Mouse (Mus musculus) embryonic fibroblast, embryonic 13.5 days (primary cell): ENCODE data around the gene Tmc2. TPM values are rescaled to one million over a fixed set of nuclear protein-coding genes. Genes with fewer than 3 reads are reported as not detected.
A peak's percentile ranks its signal among the peaks of the same experiment; 100 is the strongest.

ENCODE experiments used
- H3K27ac ChIP-seq: 2 replicates; pipeline ENCODE4 v1.5.1; 2012; ENCODE audit warnings: low read length, control low read depth, inconsistent platforms; ENCODE audit not compliant: insufficient read depth
- H3K4me1 ChIP-seq: 2 replicates; pipeline ENCODE4 v1.6.1; 2011; ENCODE audit warnings: low read length; ENCODE audit not compliant: control insufficient read depth, insufficient read depth
- H3K4me3 ChIP-seq: 2 replicates; pipeline ENCODE4 v1.5.1; 2011; ENCODE audit warnings: mild to moderate bottlenecking, control low read depth, low read length; ENCODE audit not compliant: insufficient read depth
- CTCF ChIP-seq: IDR thresholded peaks from 2 replicates; pipeline ENCODE4 v1.5.1; 2011; ENCODE audit warnings: mild to moderate bottlenecking, control low read depth, low read length, moderate library complexity, borderline replicate concordance; ENCODE audit not compliant: insufficient read depth
- POLR2A ChIP-seq: IDR thresholded peaks from 2 replicates; pipeline ENCODE4 v1.6.1; 2011; ENCODE audit warnings: low read depth, mild to moderate bottlenecking, control low read depth, low read length, moderate library complexity
- polyA plus RNA-seq: library from polyadenylated mRNA; stranded (reverse); fragments of >200 nt; gene quantifications from 2 replicates; pipeline ENCODE4 v1.2.4, GENCODE M21; 2011; ENCODE audit warnings: low read depth; ENCODE audit not compliant: missing spikeins, insufficient read length

Tmc2 gene
- polyA plus RNA-seq, 1 experiment = not detected

DNA sequence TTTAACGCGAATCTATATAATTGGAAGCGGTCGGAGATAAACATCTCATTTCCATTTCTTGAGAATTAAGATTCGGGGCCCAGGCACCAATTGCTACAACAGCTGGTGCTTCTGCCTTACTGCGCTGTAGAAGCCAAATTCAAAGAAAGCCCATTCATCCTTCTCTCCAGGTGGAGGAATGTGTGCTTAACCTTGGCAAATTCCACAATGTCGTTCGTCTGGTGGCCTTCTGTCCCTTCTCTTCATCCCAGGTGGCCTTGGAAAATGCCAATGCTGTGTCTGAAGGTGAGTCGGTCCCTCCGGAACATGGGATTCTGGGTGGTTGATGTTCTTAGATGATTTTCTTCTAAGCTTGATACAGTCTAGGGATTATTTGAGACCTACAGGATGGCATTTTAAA lies 79.9 kb downstream of the Tmc2 start:
- no peak for TF ChIP-seq CTCF
- TF ChIP-seq POLR2A = no peak
- H3K27ac ChIP-seq = no peak overlapping the region

DNA sequence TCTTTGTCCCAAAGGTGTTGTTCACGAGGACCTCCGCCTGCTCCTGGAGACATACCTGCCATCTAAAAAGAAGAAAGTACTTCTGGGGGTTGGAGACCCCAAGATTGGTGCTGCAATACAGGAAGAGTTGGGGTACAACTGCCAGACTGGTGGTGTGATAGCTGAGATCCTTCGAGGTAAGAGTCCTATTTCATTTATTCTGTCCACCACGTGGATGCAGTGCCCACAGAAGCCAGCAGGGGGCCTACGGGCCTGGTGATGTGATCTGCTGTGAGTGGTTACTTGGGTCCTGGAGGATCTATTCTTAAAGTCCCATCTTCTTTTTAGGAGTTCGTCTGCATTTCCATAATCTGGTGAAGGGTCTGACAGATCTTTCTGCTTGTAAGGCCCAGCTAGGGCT lies 80.7 kb downstream of the Tmc2 start:
- no peak for TF ChIP-seq POLR2A
- peak; percentile 47; the same call in 1 of the 2 replicates for TF ChIP-seq CTCF
- H3K27ac ChIP-seq = no peak overlapping the region
- H3K4me1 ChIP-seq = no peaks in the 10 kb centered on the region; the same call in 1 of the 2 replicates
- peak overlapping the region; percentile 93 for H3K4me3 ChIP-seq

More for the DNA sequence above, 79.9 kb downstream of the Tmc2 start:
- Histone ChIP-seq H3K4me3 (peak overlapping the region; percentile 93), H3K4me1 (no peaks in the 10 kb centered on the region; the same call in 1 of the 2 replicates)

DNA sequence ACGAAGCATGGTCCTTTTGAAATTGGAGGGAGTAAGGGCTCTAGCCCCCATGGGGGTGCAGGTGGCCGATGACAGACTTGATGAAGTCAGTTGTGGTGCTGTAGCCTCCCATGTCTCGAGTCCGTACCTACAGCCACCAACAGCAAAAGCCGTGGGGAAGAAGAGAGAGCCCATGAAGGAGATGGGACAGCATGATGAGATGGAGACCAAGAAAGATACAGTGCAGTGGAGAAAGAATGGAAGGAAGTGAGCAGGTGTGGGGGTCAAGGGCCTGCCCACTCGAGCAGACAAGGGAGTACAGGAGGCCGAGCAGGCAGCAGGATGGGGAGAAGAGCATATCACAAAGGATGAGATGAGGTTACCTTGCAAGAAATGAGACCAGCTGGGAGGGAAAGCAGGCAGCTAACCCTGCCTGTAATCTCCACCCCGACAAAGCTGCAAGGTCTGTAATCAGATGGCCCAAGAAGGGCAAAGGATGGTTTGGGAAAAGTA lies 84.7 kb downstream of the Tmc2 start:
- H3K4me1 ChIP-seq = no peaks in the 10 kb centered on the region; the same call in 1 of the 2 replicates
- TF ChIP-seq POLR2A (0 out of 2 replicates have a peak, but pooled peaks have one; percentile 35), CTCF (no peak)
- H3K4me3 ChIP-seq = no peak overlapping the region
- no peak overlapping the region for H3K27ac ChIP-seq

DNA sequence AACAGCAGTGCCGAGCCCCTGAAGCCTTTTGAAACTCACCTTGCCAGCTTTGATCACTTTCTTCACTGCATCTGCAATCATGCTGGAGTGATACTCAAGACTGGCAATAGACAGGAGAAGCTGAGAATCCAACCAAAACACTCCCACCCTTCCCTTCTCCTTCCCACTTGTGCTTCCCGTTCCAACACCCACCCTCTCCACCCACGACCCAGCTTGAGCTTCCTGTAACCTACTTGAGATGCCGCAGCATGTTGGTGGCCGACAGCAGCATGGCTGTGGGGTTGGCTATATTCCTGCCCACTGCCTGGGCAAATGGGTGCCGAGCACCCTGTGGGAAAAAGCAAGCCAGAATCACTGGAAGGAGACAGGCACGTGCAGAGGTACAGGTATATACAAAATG lies 85.2 kb downstream of the Tmc2 start:
- TF ChIP-seq POLR2A = no peak
- no peak for TF ChIP-seq CTCF
- H3K4me3 ChIP-seq = no peak overlapping the region
- no peak overlapping the region for H3K27ac ChIP-seq
- H3K4me1 ChIP-seq = no peaks in the 10 kb centered on the region; the same call in 1 of the 2 replicates

DNA sequence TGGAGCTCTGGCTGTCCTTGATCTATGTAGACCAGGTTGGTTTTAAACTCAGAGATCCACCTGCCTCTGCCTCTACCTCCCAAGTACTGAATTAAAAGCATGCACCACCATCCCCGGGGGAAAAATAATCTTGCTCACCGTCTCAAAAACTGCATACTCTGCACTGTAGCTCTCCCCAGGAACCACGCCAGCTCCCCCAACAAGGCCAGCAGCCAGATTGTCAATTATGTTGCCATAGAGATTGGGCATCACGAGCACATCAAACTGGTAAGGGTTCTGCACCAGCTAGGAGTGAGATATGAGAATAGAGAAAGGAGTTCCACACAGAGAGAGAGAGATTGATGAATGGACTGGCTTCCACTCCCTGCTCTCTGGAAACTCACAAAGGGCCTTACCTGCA lies 85.8 kb downstream of the Tmc2 start:
- no peak overlapping the region for H3K27ac ChIP-seq
- no peak overlapping the region for H3K4me3 ChIP-seq
- TF ChIP-seq POLR2A = no peak; the same call in 1 of the 2 replicates
- no peak for TF ChIP-seq CTCF
- H3K4me1 ChIP-seq = no peaks in the 10 kb centered on the region; the same call in 1 of the 2 replicates

DNA sequence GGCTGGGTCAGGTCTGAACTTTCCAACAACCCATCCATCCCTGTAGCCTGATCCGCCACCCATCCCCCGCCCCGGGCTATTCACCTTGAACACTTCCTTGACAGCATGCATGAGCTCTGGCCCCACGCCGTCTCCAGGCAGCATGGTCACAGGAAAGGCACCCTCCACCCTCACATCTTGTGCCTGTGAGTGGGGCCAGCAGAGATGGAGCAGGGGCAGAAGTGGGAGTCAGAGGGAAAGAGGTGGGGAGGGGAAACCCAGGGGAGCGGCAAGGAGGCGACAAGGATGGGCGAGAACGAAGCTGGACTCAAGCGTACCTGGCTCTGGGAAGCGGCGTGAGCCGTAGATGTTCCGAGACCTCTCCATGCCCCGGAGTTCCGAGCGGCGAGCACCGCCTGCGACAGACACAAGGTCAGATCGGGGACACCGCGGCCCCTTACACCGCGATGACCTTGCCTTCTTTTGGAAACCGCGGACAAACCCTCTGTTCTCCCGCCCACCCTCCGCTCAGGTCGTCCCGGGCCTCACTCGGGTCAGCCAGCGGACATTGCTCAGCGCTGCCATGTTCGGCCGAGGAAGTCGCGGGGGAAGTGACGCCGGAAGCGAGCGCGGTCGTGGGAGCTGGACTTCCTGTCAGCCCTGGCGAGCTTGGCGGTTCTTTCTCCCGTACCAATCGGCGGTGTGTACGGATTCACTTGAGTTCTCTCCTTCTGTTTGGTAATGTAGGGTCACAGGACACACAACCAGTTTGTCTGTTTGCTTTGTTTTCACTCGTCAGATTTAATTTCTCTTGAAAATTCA lies 89.1 kb downstream of the Tmc2 start, which contains the start of gene Idh3b:
Idh3b (minus strand) TSS at position 694 of the 801 bp plus-strand sequence.
- peak within 1 kb of the TSS; percentile 80 for H3K4me3 ChIP-seq
- TF ChIP-seq CTCF = no peak
- peak; percentile 95 for TF ChIP-seq POLR2A
- no peak within 1 kb of the TSS for H3K27ac ChIP-seq
- no peaks in the 10 kb centered on the region for H3K4me1 ChIP-seq

DNA sequence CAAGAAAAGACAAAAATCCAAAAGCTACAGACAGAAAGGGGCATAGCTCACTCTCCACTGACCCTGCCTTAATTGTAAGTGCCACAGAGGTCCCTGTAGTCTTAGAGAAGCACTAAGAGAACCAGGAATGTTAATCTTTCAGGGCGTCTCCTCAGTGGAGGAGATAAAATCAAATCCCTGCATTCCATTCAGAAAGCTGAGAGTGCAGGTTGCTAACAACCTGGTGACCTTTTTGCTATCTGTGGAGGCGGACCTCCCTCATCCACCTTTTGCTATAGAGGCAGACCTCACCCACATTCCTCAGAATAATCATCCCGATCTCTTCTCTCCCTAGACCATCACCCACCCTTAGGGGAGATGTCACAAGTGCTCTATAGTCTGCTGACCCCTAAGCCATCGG lies 94.1 kb downstream of the Tmc2 start:
- Histone ChIP-seq H3K4me3 (no peak overlapping the region), H3K27ac (no peak overlapping the region), H3K4me1 (peaks cover 5% of the 10 kb centered on the region; the same call in 1 of the 2 replicates)
- TF ChIP-seq CTCF (no peak), POLR2A (no peak)

DNA sequence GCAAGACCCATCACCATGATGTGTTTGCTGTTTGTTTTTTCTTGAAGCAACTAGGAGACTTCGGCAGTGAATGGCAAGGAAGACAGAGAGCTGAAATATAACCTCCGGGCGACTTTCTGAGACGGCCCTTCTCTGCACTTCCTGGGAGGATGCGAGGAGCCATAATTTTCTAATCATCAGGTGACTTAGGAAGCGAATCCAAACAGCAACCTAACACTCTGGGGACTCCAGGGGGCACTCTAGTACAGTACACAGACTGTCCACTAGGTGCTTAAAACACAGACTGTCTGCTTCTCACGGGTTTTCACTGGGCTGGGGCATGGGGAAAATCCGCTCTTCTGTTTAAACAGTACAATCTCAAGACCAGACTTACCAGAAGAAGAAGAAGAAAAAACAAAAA lies 96.4 kb downstream of the Tmc2 start:
- TF ChIP-seq POLR2A (no peak), CTCF (peak; percentile 14; the same call in 1 of the 2 replicates)
- Histone ChIP-seq H3K4me1 (peaks cover 5% of the 10 kb centered on the region; the same call in 1 of the 2 replicates), H3K4me3 (no peak overlapping the region), H3K27ac (peak overlapping the region; percentile 6; the same call in 1 of the 2 replicates)

DNA sequence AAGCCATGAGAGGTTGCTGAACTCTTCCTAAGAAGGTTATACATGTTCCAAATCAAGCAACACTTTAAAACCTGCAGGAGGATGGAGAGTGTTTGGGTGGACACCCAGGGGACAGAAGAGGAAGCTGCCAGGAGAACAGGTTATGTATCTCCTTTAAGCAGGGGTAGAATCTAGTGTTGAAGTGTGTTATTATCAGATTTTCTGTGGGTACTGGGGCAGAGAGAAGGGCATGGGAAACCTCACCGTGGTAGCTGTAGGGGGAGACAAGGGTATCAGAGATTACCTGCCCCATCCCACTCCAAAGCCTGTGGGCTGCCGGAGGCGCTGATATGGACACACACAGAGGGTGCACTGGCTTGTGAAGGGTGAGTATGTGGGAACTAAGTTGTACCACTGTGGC lies 98.0 kb downstream of the Tmc2 start:
- TF ChIP-seq POLR2A (no peak), CTCF (no peak)
- Histone ChIP-seq H3K4me1 (peaks cover 5% of the 10 kb centered on the region; the same call in 1 of the 2 replicates), H3K27ac (no peak overlapping the region), H3K4me3 (no peak overlapping the region)

DNA sequence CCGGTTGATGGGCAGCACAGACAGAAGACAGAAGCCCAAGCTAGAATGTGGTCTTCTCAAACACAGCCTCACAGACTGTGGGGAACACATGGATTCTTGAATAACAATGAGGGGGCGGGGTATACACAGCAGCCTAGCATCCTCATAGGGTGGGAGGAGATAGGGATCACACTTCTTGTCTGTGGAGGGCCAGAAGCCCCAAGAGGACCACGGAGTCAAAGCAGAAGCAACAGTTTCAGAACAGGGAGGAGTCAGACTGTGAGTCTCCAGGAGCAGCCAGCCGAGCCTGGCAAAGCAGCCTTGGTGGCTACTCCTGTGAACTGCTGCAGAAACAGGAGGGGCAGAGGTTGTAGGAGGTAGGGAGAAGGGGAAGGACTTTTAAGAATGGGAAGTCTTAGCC lies 98.5 kb downstream of the Tmc2 start:
- no peak overlapping the region for H3K4me3 ChIP-seq
- H3K27ac ChIP-seq = no peak overlapping the region
- H3K4me1 ChIP-seq = peaks cover 5% of the 10 kb centered on the region; the same call in 1 of the 2 replicates
- TF ChIP-seq POLR2A (no peak), CTCF (no peak)
